Mouse (Mus musculus): ENCODE results near the gene Gp1ba.

Gene Gp1ba

DNA sequence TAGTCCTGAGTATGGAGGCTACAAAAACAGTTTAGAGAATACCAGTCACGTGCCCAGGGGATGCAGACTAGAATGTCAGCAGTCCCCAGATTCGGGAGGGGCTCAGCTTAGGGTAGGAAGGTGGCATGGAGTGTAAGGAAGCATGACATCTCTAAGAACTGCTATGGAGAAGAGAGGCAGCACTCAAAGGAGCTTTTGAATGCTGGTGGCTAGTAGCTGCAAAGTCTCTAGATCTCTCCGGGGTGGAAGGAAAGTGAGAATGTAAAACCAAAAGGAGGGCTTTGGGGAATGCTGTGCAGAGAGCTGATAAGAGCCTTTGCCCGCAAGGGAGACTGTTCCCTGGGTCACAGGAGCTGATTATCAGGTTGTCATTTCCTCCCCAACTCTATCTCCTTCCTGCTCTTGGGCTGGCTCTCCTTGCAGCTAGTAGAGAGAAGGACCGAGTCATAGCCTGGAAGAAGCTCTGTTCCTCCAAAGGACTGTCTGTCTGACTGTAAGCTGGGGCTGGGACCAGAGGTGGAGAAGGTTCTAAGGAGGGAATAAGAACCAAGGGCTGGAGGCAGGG lies at the start of gene Gp1ba:
Gene Gp1ba (plus strand): TSS at position 409 of the 565 bp plus-strand sequence.
- no peak for DNase-seq (ENCODE audit: low read depth, low spot score)

- no peak for DNase-seq (ENCODE audit: low read depth, low spot score)
Measured at GRCm38 (mm10) chr11:70591733-70592132, 47.2 kb upstream of the Gp1ba start.

GRCm38 (mm10) chr11:70594253-70594989 lies 44.5 kb upstream of the Gp1ba start:
- no peak for DNase-seq (ENCODE audit: low read depth, low spot score)

DNA sequence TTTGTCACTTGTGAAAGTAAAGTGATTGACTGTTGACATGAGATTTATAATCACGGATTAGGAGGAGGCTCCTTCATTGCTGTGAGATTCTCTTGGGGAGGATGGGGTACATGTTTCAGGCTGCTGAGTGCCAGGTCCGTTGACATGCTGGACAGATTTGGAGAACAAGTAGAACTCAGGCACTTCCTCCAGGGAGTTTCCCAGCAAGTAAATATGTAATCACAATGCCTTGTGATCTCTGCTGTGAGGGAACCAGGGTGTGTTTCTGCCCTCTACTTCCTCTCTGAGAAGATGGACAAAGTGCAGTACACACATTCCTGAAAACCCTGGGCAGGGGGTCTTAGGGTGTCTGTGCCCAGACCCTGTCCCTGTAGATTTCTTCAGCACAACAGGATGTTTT lies 43.3 kb upstream of the Gp1ba start:
- no peak for DNase-seq (ENCODE audit: low read depth, low spot score)

DNA sequence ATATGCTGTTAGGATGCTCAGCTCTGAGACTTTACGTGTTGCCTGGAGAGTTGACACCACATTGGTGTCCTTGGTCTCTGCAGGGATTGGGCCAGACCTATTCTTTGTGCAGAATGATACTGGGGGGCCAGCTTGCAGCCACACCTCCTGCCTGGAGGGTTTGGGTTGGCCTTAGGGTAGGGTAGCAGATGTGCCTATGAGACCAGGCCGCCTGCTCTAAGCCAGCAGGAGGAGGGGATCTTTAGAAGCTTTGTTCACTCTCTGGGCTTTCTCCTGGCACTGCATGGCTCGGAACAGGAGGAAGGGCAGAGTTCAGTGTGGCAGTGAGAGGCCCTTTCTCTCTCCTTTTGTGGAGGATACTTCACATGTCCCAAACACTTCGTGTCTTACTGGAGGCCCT lies 42.8 kb upstream of the Gp1ba start:
- no peak for DNase-seq (ENCODE audit: low read depth, low spot score)

DNA sequence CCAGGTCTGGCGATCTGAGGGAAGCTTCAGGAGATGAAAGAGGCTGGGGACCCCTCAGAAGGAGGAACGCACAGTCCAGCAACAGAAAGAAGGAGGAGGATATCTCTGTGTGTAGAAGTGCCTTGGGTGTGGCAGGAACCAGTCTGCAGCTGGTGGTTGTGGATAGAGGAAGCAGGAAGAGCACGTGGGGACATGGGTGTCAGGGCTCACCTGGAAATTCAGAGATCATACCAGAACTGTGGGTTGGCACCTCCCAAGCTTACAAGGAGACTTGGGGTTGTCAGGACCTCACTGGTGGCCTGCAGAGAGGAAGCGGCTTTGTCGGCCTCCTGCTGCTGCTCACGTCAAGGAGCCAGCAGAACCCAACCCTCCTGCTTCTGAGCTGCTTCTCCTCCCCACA lies 41.6 kb upstream of the Gp1ba start:
- DNase-seq (ENCODE audit: low read depth, low spot score): no peak

GRCm38 (mm10) chr11:70598451-70598953 lies 40.4 kb upstream of the Gp1ba start:
- DNase-seq (ENCODE audit: low read depth, low spot score): no peak

- peak; percentile 64 for DNase-seq (ENCODE audit: low read depth, low spot score)
Measured at GRCm38 (mm10) chr11:70605024-70605566, 33.8 kb upstream of the Gp1ba start.

- no peak for DNase-seq (ENCODE audit: low read depth, low spot score)
Measured at GRCm38 (mm10) chr11:70606717-70607116, 32.2 kb upstream of the Gp1ba start.

- DNase-seq (ENCODE audit: low read depth, low spot score): no peak
Measured at GRCm38 (mm10) chr11:70607611-70608010, 31.3 kb upstream of the Gp1ba start.

GRCm38 (mm10) chr11:70608381-70609066 lies 30.4 kb upstream of the Gp1ba start:
- peak; percentile 73 for DNase-seq (ENCODE audit: low read depth, low spot score)

DNA sequence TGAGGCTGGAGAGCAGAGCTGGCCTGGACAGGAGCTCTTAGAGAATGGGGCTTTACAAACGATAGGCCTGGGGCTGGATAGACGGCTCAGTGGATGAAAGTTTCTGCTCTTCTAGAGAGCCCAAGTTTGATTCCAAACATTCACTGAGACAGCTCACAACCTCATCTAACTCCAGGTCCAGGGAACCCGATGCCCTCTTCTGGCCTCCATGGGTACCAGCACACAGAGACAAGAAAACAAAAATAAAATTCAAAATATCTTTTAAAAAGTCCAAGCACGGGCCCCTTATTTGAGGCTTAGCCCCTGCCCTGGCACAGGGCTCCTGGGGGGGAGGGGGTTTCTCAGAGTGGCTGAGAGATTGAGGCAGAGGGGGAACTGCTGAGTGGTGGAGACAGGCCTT lies 28.2 kb upstream of the Gp1ba start:
- DNase-seq (ENCODE audit: low read depth, low spot score): no peak

DNA sequence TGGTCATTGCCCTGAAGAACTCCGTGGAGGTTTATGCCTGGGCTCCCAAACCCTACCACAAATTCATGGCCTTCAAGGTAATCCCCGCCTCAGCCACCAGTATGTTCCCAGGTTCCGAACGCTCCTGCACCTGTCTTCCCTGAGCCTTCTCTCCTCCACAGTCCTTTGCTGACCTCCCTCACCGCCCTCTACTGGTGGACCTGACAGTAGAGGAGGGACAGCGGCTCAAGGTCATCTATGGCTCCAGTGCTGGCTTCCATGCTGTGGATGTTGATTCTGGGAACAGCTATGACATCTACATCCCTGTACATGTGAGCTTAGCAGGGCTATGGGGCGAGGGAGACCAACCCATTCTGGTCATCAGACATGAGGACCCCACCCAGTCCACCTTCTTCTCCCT lies 26.4 kb upstream of the Gp1ba start:
- DNase-seq (ENCODE audit: low read depth, low spot score): no peak

DNA sequence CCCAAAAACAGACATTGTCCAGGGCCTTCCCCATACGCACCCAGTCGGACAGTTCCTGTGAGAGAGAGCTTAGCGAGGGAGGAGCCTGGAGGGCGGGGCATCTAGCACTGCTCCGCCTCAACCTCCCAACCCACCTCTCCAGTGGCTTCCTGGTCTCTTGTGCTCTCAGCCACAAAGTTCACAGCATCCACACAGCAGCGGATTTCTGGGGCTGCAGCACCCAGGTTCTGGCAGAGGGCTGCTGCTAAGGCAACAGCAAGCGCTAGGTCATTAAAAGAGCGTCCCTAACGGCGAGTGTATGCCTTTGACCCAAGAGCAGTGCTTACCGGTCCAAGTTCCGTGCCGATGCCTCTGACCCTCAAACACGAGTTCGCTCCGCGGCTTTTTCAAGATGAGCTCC lies 23.8 kb upstream of the Gp1ba start:
- peak; percentile 76 for DNase-seq (ENCODE audit: low read depth, low spot score)

DNA sequence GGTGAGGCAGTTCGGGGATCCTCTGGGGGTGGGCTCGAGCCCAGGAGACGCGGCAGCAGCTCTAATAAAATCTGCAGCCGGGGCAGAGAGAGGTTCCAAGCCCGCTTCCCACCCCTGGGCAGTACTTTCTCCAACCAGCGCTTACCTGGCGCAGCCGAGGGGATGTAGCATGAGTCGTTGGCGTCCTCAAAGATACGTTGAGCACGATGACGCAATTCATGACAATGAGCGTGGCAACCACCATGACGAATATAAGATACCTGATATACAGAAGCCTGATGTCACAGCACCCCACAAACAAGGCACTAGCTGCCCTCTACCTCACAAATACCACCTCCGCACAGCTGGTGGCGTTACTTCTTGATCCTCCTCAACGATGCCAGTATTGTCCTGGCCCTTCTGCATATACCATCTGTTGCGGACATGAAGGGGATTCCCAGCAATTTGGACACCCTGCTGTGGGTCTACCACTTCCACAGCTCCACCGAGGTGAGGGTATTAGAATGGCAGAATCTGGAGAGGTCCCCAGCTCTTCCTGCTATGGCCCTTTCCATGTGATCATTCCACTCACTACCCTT lies 23.3 kb upstream of the Gp1ba start, which contains the start of gene 4930544D05Rik:
Gene 4930544D05Rik (plus strand): TSS at position 333 of the 578 bp plus-strand sequence.
- no peak for DNase-seq (ENCODE audit: low read depth, low spot score)

- no peak for DNase-seq (ENCODE audit: low read depth, low spot score)
Measured at GRCm38 (mm10) chr11:70619101-70619500, 19.8 kb upstream of the Gp1ba start, which contains the start of gene Chrne. Chrne (minus strand) TSS chr11:70619216.

DNA sequence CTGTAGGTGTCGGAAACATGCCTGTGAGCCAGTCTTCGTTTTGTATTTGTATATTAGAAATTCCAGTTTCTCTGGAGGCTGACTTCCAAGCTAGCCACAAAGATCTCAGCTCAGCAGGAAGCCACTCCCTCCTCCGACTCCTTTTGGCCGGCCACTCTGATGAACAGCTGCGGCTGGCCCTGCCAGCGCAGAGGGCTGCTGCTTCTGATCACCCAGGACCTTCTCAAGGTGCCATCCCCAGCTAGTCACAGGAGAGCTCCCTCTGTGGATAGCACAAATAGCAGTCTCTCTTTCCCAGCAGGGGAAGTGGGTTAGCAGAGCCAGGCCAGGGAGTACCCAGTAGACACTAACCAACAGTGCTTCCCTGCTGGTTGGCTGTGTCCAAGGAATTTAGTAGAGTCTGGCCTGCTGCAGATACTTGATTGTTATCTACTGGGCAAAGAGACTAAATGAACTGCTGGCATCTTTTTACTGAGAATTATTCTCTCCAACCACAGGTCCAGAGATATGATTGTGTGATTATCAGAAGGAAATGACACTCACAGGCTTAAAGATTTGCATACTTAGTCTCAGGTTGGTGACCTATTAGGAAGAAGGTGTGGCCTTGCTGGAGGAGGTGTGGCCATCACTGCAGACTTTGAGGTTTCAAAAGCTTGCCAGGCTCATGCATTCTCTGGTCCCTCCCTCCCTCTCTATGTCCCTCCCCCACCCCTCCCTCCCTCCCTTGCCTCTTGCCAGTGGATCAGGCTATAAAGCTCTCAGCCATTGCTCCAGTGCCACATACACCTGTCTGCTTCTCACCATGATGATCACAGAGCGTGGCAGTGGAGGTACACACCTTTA lies 16.7 kb upstream of the Gp1ba start:
- DNase-seq (ENCODE audit: low read depth, low spot score): peak; percentile 77

DNA sequence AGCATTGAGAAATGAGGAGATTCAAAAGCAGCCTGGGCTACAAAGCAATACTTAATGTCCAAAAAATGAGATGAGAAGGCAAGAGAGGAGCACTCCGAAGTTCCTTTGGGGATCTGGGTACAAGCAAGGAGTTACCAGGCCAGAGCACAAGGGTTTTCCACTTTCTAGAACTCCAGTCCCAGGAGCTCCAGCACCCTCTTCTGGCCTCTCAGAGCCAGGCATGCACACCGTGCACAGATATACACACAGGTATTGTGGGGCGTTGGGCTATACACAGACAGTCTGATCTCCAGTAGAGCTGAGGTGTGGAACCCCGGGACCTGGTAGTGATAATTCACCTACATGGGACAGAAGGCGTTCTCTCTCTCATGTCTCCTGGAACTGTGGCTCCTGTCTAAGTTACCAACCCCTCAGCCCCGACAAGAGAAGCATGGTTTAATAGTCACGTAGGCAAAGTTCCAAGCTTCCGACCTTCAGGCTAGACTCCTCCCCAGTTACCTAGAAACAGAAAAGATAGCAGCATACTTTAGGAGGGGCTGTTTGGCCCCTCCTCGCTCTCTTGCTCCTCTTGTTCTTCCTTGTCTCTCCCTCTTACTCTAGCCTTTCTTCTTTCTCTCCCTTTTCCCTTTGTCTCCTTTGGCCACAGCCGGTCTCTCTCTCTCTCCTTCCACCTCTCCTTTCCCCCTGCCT lies 15.7 kb upstream of the Gp1ba start:
- DNase-seq (ENCODE audit: low read depth, low spot score): peak; percentile 82

DNA sequence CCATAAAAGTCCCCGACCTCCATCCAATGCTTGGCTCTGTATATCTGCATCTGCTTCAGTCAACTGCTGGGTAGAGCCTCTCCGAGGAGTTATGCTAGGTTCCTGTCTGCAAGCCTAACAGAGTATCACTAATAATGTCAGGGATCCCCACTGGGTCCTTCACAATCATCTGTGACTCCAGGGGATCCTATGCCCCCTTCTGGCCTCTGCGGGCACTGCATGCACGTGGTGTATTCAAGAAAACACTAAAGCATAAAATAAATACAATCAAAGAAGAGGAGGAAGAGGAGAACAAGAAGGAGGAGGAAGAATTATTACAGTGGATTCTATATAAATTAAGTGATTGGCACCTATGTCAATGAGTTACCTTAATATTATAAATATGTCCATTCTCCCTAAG lies 13.4 kb upstream of the Gp1ba start:
- DNase-seq (ENCODE audit: low read depth, low spot score): peak; percentile 74

GRCm38 (mm10) chr11:70626877-70627276 lies 12.0 kb upstream of the Gp1ba start:
- no peak for DNase-seq (ENCODE audit: low read depth, low spot score)
